Mouse (Mus musculus) olfactory bulb, adult 2 months (tissue): ENCODE results near the gene Wipf2.

ENCODE experiments used
- CTCF ChIP-seq: fragments of 200-500 bp; IDR thresholded peaks from 2 replicates; pipeline ENCODE4 v1.5.1; 2012; ENCODE audit warnings: low read depth, mild to moderate bottlenecking, low read length, moderate library complexity; ENCODE audit not compliant: insufficient read depth
- POLR2A ChIP-seq: fragments of 200-500 bp; IDR thresholded peaks from 2 replicates; pipeline ENCODE4 v1.6.1; 2012; ENCODE audit warnings: mild to moderate bottlenecking, low read depth, low read length, moderate library complexity; ENCODE audit not compliant: insufficient read depth

- TF ChIP-seq CTCF (no peak), POLR2A (no peak)
Observed at GRCm38 (mm10) chr11:98924633-98925175, 61.3 kb downstream of the Wipf2 start.
